Mouse (Mus musculus): ENCODE results near the gene Ing2.

Ing2 gene

DNA sequence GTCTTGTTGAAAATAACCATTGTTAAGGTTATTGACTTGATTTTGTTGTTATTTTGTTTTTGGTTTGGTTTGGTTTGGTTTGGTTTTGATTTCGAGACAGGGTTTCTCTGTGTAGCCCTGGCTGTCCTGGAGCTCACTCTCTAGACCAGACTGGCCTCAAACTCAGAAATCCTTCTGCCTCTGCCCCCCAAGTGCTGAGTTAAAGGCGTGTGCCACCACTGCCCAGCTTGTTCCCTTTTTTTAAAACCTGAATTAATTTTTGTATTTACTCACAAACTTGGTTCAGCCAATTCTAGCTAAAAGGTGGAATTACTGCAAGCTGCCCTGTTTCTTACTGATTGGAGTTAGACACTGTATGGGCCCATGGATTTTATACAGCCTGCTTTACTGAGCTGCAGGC lies 1.3 kb upstream of the Ing2 start:
- in situ Hi-C loops (cut with MboI, MseI) = loop anchor here (5.0 kb wide), 1 partner anchor 36 kb away; the partner anchor contains the start of gene Cdkn2aip

DNA sequence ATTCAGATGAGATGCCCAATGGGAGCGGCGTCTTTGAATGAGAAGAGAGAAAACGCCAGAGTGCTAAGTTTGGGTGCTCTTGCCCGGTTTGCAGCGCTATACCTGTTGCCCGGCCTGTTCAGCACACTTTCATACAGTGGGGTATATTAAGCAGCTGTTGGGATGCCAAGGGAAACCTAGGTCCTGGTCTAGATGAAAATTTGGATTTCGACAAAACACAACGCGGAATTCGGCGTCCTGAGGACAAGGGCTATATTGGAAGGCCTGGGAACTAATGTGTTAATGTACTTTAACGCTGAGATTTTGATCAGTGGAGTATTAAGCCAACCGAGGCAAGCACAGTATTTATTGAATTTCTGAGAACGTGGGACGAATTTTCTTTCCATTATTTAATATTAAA lies 868 bp upstream of the Ing2 start:
- in situ Hi-C loops (cut with MboI, MseI) = loop anchor here (5.0 kb wide), 1 partner anchor 36 kb away; the partner anchor contains the start of gene Cdkn2aip

DNA sequence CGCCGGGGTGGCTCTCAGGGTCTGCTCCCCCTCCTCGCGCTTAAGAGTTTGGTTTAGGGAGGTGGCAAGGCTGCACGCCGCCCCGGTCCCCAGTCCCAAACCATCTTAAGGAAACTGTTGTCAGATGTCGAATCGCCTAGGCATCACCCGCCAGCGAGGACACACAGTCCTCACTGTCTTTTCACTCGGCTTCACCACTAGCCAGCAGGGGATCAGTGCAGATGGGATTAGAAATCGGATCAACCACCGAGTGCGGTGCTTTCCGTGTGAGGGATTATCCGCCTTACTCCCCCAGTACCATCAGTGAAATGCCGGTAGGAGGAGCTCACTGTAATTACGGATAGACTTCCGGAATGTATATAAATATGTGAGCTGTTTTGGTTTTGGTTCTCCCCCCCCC lies 430 bp upstream of the Ing2 start:
- in situ Hi-C loops (cut with MboI, MseI) = loop anchor here (5.0 kb wide), 1 partner anchor 37 kb away; the partner anchor contains the start of gene Cdkn2aip

DNA sequence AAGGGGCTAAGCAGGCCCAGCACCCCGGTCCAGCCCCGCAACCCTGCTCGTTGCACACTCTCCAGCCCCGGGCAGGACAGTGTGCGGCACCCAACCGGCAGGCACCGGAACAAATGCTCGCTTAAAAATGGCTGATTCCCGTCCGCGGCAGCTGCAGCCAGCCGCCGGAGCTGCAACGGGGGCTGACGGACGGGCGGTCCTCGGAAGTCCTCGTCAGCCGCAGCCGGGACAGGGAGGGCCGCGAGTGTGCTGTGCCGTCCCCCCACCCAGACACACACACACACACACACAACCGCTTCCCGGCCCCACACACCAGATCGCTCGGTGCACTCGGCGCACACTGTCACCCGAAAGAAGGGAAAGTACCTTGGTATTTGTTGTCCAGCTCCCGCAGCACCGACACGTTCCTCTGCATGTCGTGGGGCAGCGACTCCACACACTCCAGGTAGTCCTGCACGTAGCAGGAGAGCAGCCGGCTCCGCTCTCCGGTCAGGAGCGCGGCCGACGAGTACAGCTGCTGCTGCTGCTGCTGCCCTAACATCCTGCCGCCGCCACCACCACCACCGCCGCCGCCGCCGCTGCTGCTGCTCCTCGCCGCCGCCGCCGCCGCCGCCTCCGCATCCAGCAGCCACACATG lies 1.1 kb downstream of the Ing2 start:
- in situ Hi-C loops (cut with MboI, MseI) = loop anchor here (25.0 kb wide), 1 partner anchor 1512 kb away; the partner anchor contains the start of genes Cfap97 and Snx25

DNA sequence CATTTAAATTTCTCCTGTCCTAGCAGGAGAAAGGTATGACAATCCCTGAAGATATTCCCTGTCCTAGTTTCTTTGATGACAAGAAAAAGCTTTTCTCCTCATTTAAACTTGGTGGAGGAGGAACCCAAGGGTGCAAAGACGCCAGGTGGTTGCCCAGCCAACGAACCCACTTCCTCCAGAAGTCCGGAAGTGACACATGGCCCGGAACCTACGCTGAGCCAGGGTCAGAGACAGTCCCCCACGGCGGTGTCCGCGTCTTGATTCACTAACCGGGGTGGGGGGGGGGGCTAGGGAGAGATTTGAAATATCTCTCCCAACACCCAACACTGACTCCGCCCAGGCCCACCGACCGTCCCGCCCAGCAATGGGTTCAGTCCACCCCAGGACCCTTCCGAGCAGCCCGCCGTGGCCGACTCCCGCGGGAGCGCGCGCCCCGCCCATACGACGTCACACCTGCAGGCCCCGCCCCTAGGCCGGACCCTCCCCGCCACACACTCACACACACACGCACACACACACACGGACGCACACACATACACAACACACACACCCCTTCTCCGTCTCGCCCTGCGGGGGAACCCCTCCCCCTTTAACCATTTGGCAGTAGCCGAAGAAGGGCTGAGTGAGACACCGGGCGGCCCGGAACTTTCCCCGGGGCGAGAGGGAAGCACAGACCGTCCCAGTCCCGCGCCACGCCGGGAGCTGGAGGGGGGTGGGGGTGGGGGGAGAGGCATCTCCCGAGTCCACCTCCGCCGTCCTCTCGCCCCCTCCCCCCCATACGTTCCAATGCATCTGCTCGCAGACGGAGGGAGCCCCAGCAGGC lies 1.8 kb downstream of the Ing2 start:
- in situ Hi-C loops (cut with MboI, MseI) = loop anchor here (25.0 kb wide), 1 partner anchor 1511 kb away; the partner anchor contains the start of genes Cfap97 and Snx25

DNA sequence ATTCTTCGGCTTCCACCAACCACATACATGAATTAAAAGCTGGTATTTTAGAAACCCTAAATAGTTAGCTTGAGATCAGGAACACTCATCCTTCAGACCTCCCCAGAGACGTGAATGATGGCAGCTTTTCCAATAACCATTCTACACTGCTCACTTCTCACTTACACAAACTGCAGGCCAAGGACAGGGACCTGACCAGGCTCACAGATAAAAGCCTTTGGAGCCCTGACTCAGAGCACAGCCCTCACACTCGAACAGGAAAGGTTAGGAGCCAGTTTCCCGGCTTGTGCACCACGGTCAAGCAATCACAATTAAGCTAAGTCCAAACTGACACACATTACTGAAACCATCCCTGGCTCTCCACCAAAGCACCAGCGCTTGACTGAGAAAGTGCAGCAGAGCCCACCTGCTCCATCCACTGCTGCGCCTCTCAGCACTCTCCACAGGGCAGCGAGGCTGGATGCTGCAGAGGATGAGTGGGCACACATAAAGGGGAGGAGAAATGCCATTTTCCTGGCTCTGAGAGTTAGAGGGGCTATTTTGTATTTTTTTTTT lies 11.0 kb downstream of the Ing2 start:
- in situ Hi-C loops (cut with MboI, MseI) = loop anchor here (10.0 to 25.0 kb wide), 2 partner anchors 130 to 1502 kb away; partner anchors contain the start of genes Cfap97, Rwdd4a, Snx25 and Trappc11

DNA sequence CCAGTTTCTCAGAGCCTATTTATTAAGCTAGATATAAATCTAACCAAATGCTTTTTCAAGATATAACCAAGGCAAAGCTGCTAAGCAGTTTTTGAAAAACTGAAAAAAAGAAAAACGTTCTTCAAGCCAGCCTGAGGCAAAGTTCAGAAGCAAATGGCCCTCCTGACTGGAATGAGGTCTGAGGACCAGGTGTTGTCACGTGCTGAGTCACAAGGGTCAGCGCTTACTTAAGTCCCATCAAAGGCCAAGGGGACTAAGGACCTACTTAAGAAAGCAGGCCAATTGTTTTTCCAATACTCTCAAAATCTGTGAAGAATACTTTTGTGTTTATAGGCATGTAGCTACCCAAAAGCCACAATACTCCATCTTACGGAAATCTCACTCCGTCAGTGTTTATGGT lies 12.2 kb downstream of the Ing2 start:
- in situ Hi-C loops (cut with MboI, MseI) = loop anchor here (10.0 to 25.0 kb wide), 2 partner anchors 128 to 1501 kb away; partner anchors contain the start of genes Cfap97, Rwdd4a, Snx25 and Trappc11

DNA sequence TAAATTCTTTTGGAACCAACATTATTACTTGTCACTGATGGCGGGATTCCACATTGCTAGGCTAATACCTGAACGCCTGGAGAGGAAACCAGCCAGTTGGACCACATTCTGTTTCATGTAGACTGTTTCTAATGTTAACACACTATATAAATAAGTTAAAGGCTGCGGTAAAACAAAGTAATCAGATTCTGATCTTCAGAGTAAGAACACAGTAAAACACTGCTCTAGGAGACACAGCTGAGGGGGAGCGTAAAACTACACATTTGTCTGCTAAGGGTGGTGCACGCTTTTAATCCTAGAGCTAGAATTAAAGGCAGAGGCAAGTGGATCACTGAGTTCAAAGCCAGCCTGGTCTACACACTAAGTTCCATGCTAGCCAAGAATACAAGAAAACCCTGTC lies 12.6 kb downstream of the Ing2 start:
- in situ Hi-C loops (cut with MboI, MseI) = loop anchor here (10.0 to 25.0 kb wide), 2 partner anchors 128 to 1500 kb away; partner anchors contain the start of genes Cfap97, Rwdd4a, Snx25 and Trappc11

DNA sequence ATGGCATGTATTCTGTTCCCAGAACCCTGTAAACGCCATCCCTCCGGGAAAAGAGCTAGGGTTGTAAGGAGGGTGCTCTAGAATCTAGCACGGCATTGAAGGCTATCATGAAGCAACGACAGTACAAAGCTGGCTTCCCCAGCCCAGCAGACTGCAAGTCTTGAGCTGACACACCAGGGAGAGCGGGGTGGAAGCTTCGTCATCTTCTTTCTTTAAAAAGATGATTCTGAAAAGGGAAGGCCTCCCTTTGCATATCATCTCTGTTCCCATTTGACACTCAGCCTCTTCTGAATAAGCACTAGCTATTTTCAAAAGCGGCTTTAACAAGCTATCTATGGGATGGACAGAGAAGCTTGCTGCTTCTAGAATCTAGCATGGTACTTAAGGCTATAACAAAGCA lies 15.0 kb downstream of the Ing2 start:
- in situ Hi-C loops (cut with MboI, MseI) = loop anchor here (10.0 to 25.0 kb wide), 2 partner anchors 126 to 1498 kb away; partner anchors contain the start of genes Cfap97, Rwdd4a, Snx25 and Trappc11

DNA sequence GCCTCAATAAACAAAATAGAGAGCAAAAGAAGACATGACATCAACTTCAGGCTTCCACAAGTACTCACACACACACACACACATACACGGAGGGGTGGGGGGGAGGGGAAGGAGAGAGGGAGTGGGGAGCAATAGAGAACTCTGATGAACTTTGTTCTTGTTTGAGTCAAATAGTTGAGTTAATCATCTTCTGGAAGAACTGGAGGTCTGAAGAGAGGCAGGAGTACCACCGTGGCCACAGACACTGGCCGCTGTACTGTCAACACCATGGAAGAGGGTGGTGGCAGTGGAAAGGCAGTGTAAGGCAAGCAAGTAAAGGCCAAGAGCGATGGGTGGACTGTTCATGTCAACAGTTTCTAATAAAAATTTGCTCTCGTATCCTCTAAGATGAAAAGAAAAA lies 15.9 kb downstream of the Ing2 start:
- in situ Hi-C loops (cut with MboI, MseI) = loop anchor here (25.0 kb wide), 1 partner anchor 1497 kb away; the partner anchor contains the start of genes Cfap97 and Snx25

DNA sequence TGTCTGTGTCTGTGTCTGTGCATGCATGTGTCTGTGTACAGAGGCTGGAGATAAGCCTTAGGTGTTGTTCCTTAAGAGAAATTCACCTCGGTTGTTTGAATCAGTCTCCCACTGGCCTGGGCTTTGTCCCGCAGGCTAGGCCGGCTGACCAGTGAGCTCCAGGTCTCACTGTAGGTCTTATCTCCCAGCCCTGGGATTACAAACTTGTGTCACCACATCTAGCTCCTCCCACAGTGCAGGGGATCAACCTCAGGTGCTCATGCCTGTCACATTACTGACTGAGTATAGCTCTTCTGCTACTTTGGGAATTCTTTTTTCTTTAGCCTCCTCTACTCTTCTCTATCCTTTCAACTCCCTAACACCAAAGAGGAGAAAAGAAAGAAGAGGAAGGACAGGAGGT lies 20.9 kb downstream of the Ing2 start:
- in situ Hi-C loops (cut with MboI, MseI) = loop anchor here (25.0 kb wide), 1 partner anchor 1492 kb away; the partner anchor contains the start of genes Cfap97 and Snx25

DNA sequence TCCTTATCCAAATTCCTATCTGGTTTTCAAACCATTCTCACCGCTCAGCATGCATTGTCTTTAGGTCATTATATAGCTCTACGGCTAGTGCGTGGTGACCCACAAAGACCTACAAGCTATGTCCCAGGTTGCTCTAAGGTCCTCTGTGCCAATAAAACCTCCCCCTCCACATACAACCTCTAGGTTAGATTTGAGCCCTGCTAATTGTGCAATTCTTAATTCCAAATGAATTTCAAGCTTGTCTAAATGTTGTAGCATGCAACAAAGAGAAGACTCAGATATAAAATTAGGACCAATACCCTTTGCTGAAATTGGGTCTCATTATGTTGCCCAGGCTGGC lies 22.6 kb downstream of the Ing2 start:
- in situ Hi-C loops (cut with MboI, MseI) = loop anchor here (25.0 kb wide), 1 partner anchor 1490 kb away; the partner anchor contains the start of genes Cfap97 and Snx25

DNA sequence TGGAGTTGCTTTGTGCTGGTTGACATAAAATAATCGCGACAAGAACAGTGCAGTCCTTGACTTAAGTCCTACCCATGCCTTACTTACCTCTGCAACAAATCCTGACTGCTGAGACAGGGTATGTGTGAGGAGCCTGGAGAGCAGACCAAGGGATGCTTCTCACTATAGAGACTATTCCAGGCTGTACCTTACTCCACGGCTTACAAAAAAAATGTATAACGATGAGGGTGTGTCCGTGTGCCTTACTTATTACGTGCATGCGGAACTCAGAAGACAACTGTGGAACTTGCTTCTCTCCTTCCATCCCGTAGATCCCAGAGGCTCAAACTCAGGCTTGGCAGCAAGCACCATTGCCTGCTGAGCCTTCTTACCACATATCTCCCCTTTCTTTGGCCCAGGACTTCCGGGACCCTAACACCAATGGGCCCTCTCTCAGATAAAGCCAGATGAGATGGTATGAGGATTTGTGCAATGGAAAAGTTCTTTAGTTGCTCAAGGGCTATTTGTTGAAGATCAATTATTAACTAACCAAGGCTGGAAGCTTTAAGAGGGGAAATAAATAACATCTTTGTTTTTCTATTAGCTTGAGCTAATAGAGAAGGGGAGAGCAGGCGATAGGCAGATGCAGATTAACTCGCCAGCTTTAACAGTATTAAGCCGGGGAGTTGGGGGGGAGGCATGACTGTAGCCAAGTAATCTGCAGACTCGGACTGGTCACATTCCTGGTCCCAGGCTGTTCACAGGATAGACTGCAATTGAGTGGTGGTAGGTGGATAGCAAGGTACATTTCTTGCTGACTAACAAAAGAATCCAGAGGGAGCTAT lies 23.2 kb downstream of the Ing2 start:
- in situ Hi-C loops (cut with MboI, MseI) = loop anchor here (25.0 kb wide), 1 partner anchor 1490 kb away; the partner anchor contains the start of genes Cfap97 and Snx25

DNA sequence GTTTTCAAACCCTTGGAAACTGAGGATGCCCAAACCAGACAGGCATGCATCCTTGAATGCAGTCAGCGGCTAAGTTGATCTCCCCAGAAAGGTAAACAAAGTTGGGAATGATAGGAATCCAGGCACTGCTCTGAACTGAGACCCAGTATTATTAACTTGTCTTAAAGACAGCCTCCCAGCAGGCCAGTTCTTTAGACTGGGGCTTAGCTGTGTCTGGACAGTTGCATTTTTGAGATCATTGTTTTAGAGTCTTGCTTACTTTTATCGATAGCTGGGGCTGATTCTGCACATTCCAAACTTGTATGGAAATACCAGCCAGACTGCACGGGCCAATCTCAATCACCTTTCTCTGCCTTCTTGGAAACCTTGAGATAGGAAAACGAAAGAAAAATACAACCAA lies 24.5 kb downstream of the Ing2 start:
- in situ Hi-C loops (cut with MboI, MseI) = loop anchor here (25.0 kb wide), 1 partner anchor 1489 kb away; the partner anchor contains the start of genes Cfap97 and Snx25

DNA sequence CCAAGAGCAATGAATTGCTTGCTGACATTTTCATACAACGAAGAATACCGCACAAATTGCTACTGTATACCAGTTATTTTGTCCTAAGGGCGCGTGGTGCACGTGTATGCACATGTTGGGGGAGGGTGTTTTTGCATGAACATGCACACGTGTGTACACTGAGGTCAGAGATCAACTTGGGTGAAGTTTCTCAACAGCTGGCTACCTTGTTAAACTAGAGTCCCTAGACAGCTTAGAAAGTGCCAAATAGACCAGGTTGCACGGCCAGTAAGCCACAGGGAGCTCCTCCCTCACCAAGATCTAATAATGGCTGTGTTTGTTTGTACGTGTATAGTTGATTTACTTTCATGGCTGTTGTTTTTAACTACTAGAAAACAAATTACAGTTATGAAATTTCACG lies 25.8 kb downstream of the Ing2 start:
- in situ Hi-C loops (cut with MboI, MseI) = no loop called here

DNA sequence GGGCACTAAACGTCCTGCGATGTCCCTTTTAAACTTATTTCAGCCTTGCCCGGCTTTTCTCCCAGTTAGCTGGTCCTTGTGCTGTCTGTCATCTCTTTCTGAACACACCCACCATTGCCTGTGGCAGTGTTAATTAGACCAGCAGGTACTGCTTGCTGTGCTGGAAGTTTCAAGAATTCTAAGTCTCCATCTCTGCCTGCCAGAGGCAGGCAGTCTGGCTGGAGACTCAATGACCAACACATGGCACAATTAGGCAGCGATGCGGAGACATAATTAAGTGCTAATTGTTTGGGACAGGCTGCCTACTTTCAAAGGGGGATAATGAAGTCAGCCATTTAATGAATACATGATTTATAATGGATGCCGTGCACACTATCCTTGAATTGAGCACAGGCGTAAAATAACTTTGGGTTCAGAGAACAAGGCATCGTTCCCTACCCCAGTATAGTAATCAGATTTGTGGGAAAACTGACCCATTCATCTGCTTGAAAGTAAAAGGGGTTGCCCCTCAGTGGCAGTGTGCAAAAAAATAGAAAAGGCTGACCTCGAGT lies 32.8 kb downstream of the Ing2 start:
- in situ Hi-C loops (cut with MboI, MseI) = no loop called here

DNA sequence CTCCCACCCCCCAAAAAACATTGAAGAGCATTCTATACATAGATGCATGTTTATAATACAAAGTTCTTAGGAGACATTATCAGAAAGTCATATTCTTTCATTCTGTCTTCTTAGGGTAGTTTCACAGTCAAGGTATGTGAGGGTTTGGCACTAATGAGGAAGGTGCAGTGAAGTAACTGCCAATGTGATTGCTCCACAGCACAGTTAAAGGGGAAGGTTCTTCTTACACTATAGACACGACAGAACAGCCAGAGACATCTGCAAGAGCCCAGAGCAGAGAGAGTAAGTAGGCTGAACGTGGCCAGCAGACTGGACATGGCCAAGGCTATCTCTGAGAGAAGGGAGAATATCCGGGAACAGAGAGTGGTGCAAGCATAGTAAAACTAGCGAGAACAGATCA lies 38.2 kb downstream of the Ing2 start:
- in situ Hi-C loops (cut with MboI, MseI) = no loop called here

DNA sequence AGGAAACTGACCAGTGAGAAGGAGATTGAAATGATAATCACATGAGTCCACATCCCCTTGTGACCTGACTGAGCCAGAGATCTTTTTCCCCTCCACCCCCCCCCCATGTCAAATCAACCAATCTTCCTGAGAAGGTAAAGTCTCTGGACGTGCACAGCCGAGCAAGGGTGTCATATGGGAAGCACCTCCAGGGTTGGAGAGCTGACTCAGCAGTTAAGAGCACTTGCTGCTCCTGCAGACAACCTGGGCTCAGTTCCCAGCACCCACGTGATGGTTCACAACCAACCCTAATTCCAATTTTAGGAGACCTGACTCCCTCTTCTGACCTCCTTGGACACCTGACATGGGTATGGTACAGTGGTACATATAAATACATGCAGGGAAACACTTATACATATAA lies 39.3 kb downstream of the Ing2 start:
- in situ Hi-C loops (cut with MboI, MseI) = no loop called here

DNA sequence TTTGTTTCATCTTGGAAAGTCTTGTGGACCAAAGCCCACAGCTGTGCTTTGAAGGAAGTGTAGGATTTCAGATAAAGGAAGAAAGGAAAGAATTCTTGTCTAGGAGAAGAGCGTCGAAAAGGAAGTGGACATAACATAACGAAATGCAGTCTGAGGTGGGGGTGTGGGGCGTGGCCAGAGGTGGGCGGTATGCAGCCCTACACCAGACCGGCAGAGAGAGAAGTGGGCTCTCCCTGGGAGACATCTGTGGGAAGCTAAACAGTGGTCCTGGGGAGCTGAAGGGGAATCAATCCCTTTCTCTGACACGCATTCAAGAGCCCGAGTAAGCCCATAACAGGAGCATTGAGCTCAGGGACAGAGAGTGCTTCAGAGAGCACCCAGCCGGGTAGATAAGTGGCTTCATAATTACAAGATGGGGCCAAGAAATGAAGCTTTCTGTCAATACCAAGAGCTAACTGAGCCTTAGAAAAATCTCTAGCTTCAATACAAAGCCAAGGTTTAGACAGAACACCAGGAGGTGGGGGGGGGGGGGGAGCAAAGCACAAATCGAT lies 40.5 kb downstream of the Ing2 start:
- in situ Hi-C loops (cut with MboI, MseI) = no loop called here

DNA sequence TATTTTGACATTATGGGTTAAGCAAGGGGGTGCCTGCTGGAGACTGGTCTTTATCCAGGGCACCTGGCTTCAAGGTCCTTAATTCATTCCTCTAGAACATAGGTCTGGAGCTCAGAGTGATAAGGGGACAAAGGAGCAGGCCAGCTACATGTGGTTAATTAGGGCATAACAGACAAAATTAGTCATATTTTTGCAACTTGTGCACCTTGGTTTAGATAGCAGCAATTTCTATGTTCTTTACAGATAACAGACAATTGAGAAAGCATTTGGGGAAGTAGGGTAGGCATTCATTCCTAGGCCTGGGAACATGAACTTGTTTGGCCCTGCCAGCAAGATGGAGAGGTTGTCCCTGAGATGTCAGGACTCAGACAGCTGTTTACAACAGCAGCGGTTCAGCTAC lies 54.2 kb downstream of the Ing2 start:
- in situ Hi-C loops (cut with MboI, MseI) = no loop called here
